Mouse (Mus musculus): Measurements from ENCODE around the gene Lmf1.

The Lmf1 gene

DNA sequence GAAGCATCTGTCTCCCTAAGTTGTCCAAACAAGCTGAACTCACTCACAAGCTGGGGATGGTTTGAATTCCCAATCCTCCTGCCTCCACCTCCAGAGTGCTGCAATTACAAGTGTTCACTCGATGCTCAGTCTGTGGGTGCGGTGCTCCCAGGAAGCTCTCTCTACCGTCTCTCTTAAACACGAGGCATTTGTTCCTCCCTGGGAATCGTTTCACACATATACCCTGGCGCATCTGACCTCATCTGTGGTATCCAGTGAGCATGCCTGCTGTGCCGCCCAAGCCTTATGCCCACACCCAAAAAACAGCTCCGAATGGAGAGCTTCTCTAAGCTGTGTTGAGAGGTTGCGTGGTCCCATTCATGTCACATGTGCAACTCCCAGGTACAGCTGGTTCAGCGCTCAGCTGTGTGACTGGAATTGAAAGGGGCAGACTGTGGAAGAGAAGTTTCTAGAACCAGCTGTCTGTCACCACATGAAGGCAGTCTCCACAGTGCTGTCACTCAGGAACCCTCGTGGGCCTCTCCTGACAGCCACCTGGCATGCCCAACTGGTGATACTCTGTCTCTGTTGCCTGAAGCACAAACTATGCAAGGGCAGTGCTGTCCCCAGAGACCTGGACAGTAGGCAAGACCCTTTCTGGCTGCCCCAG lies 29.4 kb downstream of the Lmf1 start:
- DNase-seq: no peak

DNA sequence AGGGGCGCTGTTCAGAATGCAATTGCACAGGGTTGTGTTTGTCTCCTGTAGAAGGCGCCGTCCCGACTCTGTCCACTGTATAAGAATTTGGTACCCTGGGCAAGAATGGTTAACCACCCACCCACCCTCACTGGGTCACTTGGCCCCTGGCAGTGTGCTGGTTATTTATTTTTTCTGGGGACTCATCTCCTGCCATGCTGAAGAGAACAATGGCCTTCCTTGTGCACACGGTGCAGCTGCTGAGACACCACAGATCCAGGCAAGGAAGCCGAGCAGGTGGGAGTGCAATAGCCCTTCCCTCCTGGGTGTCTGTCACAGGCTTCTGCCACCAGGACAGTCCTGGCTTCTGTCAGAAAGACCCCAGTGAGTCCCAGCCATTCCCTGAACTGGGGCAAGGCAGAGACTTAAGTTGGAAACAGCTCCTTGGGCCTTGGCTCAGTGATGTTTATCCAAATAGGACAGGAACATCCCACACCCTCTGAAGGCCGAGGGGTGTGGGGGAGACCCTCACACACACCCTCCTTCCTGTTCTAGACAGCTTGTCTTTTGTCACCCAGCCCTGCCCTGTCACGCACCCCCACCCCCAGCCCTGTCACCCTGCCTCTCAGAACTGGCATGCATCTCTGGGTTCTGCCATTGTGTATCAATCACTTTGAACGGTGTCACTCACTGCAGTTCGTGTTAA lies 30.1 kb downstream of the Lmf1 start:
- no peak for DNase-seq

GRCm38 (mm10) chr17:25609506-25609828 lies 30.6 kb downstream of the Lmf1 start:
- no peak for DNase-seq

DNA sequence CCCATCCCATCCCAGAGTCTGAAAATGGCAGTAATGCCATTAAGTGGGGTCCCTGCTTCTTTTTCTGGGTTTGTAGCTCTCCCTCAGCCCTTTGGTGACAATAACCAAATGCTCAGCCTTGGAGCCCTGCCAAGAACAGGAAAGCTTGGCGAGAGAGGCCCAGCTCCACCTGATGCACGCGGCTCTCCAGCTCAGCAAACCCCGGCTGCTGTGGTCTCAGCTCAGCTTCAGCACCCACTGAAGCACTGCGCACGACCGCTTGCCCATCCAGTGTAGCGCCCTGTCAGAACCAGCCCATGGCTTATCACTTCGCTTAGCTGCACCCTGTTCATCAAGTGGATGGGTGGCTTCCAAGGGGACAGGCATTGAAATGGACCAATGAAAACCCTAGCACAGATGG lies 31.3 kb downstream of the Lmf1 start:
- DNase-seq: no peak

GRCm38 (mm10) chr17:25612537-25612936 lies 33.7 kb downstream of the Lmf1 start:
- no peak for DNase-seq

DNA sequence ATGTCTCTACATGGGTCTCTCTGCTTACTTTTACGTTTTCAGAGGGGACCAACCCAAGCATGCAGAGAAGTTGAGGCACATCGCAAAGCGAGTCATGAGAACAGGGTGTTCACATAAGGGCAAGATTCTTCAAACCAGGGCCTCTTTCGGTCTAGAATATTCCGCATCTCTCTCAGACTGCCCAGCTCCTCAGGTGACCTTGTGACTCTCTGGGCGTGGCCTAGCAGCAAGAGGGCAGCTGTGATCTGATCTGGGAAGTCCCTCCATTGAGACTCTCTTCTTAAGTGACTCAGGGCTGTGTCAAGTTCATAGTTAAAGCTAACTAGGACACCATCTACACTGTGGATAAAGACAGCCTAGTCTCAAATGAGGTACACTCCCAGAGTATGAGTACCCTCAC lies 34.4 kb downstream of the Lmf1 start:
- DNase-seq: no peak

GRCm38 (mm10) chr17:25614723-25615510 lies 36.0 kb downstream of the Lmf1 start:
- no peak for DNase-seq

- no peak for DNase-seq
Observed at GRCm38 (mm10) chr17:25618508-25619056, 39.7 kb downstream of the Lmf1 start.

DNA sequence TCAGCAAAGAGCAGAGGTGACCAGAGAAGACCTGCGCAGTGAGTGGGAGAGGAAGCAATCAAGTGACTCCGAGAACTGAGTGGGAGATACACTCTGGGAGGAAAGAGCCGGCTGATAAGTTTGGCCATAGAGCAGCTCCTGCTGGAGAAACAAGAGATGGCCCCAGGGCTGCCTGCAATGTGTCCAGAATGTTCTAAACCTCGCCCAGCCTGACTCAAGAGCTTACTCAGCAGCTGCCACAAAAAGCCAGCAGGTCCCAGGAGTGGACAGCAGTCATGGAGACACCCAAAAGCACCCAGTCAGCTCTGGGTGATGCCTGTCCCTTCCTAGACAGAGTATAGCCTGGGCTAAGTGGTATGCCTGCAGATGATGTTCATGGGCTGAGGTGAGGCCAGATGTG lies 44.6 kb downstream of the Lmf1 start:
- DNase-seq: no peak

- DNase-seq: no peak
Observed at GRCm38 (mm10) chr17:25623935-25624334, 45.0 kb downstream of the Lmf1 start.

DNA sequence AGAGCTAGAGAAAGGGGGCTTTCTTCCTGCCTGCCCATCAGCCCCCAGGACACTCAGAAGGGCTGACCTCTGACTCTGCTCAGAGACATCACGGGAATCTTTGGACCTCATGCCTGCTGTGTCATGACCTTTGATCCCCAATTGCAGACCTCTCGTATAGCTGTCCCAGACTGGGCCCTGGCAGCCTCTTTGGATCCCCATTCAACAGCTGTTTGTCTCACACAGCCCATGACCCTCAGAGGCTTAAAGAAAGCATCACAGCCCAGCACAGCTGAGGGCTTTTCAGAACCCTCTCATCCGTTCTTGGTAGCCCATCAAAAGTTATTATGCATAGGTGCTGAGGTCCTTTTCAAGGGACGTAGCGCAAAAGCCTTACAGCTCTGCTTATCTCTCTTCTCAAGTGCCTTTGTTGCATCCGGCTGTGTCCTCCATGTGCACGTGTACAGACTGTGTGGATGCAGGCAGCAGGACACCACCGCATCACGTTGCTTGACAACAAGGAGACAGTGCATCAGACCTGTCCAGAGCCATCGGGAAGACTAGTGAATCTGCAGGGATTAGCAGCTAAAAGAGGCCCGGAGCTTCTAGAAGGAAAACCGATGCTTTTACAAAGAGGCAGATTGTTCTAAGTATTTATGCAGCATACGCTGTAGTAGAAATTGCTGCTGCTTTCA lies 45.7 kb downstream of the Lmf1 start:
- no peak for DNase-seq

DNA sequence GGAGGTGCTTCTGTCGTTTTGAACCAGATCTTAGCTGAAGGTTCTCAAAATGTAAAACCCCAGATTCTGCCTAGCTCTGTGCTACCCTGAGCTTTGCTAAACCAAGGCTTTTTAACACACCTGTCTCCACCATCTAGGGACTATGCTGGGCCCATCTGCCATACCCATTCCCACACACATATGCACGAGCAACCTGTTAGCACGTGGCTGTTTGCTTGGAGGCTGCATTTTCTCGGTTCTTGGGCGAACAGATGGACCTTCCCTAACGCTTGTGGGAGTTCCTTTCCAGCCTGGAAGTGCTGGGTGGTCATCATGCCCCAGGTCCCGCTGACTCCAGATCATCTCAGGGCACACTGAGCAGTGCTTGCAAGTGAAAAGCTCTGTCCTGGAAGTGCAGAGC lies 46.4 kb downstream of the Lmf1 start:
- no peak for DNase-seq

GRCm38 (mm10) chr17:25626196-25627043 lies 47.5 kb downstream of the Lmf1 start:
- no peak for DNase-seq

DNA sequence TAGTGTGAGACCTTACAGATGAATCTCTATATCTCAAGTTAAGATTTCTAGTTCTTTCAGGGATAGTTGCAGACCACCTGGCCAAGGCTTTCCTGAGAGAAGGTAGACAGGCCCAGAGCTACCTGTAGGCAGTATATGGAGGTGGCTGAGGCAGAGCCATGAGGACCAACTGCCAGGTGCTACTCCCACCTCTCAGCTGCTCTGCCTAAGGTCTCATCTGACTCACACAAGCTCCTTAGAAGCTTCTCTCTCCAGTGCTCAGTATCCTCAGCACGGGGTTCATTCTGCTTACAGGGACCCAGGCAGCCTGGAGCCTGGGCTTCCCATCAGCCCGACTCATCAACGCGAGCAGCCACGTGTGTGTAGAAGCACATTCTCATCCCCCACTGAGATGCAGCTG lies 51.4 kb downstream of the Lmf1 start:
- no peak for DNase-seq

GRCm38 (mm10) chr17:25634070-25634469 lies 55.2 kb downstream of the Lmf1 start:
- DNase-seq: no peak

DNA sequence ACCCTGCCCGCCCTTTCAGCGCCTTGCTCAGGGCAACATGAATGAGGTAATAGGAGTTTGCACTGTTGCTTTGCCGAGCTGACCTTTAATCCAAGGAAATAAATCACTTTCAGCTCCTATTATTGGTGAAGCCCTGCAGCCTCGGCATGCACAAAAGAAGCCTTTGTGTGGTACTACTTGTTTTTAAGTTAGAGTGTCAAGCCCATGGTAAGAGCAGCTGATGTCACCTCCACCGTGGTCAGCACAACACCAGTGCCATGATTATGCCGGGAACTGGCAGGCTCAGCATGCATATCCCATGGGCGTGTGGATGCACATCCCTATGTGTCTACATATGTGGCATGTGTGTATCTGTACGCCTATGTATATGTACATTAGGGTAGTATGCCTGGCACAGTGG lies 56.5 kb downstream of the Lmf1 start:
- no peak for DNase-seq

DNA sequence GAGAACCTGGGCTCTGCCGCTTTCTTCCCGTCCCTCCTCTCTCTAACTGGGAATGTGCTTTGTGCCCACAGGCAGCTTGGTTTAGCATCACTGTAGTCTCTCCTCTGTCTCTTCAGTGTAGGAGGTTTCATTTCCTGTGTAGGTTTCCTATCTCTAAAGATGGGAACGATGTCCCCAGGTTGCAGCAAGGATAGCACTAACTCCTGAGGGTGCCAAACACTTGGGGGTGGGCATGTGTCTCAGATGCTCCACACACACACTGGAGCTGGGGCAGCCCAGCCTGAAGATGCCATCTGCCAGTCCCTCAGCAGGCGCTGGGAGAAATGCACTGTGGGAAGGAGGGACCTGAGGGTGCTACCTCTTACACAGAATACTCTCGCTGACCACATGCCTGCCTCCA lies 56.9 kb downstream of the Lmf1 start:
- DNase-seq: no peak

DNA sequence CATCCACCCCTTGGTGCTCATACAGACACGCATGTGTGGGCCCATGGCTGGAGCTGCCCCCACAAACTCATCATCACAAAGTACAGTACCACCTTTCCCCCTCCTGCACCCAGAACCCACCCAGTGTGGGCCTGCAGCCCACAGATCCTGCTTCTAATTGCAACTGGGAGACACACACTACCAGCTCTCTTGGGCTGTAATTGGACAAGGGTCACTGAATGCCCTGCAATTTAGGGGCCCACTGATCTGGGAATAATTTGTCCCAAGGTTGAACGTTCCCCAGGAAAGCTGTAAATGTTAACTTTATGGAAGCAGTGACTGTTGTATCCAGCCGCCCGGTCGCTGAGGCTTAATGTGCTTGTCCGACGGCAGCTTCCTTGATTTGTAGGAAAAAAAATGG lies 59.1 kb downstream of the Lmf1 start:
- no peak for DNase-seq

GRCm38 (mm10) chr17:25638442-25638841 lies 59.6 kb downstream of the Lmf1 start:
- DNase-seq: no peak

GRCm38 (mm10) chr17:25640956-25641355 lies 62.1 kb downstream of the Lmf1 start:
- DNase-seq: no peak

GRCm38 (mm10) chr17:25642032-25642431 lies 63.1 kb downstream of the Lmf1 start:
- no peak for DNase-seq
